ENCODE assay signal across 16 mouse cellular contexts in genomic region chr14:101602851-101603250, GRCm38 (mm10). TPM values are rescaled to one million over a fixed set of nuclear protein-coding genes. Genes with fewer than 3 reads are reported as not detected.
DNase-seq lines count a peak whose midpoint lies in the region; ATAC-seq and TF ChIP-seq lines count a peak whose summit lies in the region.
"Had no signal": no experiment of that assay in that cellular context is flagged by ENCODE, and none has a peak within 500 bp of the region (broad histone marks: within the 10 kb centered on the region; RNA-seq: fewer than 3 reads in every experiment).

No protein-coding gene starts in this region.

- ATAC-seq in forebrain, postnatal 0 days, result peak; percentile 34
- no peak for ATAC-seq in forebrain, embryonic 11.5 days (replicated peaks; ENCODE audit: low FRiP score)
- no peak for ATAC-seq in midbrain, embryonic 14.5 days (ENCODE audit: low FRiP score, low TSS enrichment)
- ATAC-seq in midbrain, embryonic 13.5 days, result no peak
- ATAC-seq: intestine, postnatal 0 days had no signal

- no peak overlapping the region for H3K4me2 ChIP-seq in forebrain, postnatal 0 days (ENCODE audit: low read depth)
- no peak overlapping the region for H3K4me2 ChIP-seq in forebrain, embryonic 11.5 days (ENCODE audit: low read depth, low read length, severe bottlenecking)
- no peak overlapping the region for H3K4me2 ChIP-seq in midbrain, embryonic 14.5 days (ENCODE audit: low read length)
- no peak overlapping the region for H3K4me2 ChIP-seq in midbrain, embryonic 13.5 days (replicated peaks)
- H3K4me2 ChIP-seq: embryonic facial prominence, embryonic 12.5 days; limb, embryonic 15.5 days had no signal

- H3K27me3 ChIP-seq in forebrain, postnatal 0 days (ENCODE audit: insufficient read depth, low read length), result no peaks in the 10 kb centered on the region
- H3K27me3 ChIP-seq in forebrain, embryonic 11.5 days (ENCODE audit: control insufficient read depth, insufficient read depth, low read length), result peaks cover 5% of the 10 kb centered on the region; the same call in 1 of the 2 replicates
- peaks cover 4% of the 10 kb centered on the region; the same call in 1 of the 2 replicates for H3K27me3 ChIP-seq in midbrain, embryonic 14.5 days (ENCODE audit: control insufficient read depth, insufficient read depth, low read length)
- H3K27me3 ChIP-seq in midbrain, embryonic 13.5 days, result peaks cover 9% of the 10 kb centered on the region
- H3K27me3 ChIP-seq in embryonic facial prominence, embryonic 10.5 days (replicated peaks; ENCODE audit: low read depth, poor library complexity, severe bottlenecking), result peaks cover 12% of the 10 kb centered on the region
- H3K27me3 ChIP-seq: limb, embryonic 15.5 days had no signal

- H3K9ac ChIP-seq in forebrain, postnatal 0 days, result no peak overlapping the region
- no peak overlapping the region for H3K9ac ChIP-seq in forebrain, embryonic 11.5 days (ENCODE audit: low read length)
- no peak overlapping the region for H3K9ac ChIP-seq in midbrain, embryonic 14.5 days (replicated peaks; ENCODE audit: low read length)
- no peak overlapping the region for H3K9ac ChIP-seq in midbrain, embryonic 13.5 days (replicated peaks)
- H3K9ac ChIP-seq: embryonic facial prominence, embryonic 12.5 days; limb, embryonic 15.5 days had no signal

- H3K36me3 ChIP-seq in forebrain, postnatal 0 days (ENCODE audit: insufficient read depth), result no peaks in the 10 kb centered on the region
- no peaks in the 10 kb centered on the region for H3K36me3 ChIP-seq in forebrain, embryonic 11.5 days (ENCODE audit: control insufficient read depth, insufficient read depth, low read length)
- H3K36me3 ChIP-seq in midbrain, embryonic 14.5 days (ENCODE audit: control insufficient read depth, insufficient read depth, low read length), result no peaks in the 10 kb centered on the region
- H3K36me3 ChIP-seq in midbrain, embryonic 13.5 days, result no peaks in the 10 kb centered on the region
- H3K36me3 ChIP-seq in embryonic facial prominence, embryonic 10.5 days (replicated peaks), result no peaks in the 10 kb centered on the region
- H3K36me3 ChIP-seq: embryonic facial prominence, embryonic 12.5 days; G1E; limb, embryonic 15.5 days had no signal

- no peak overlapping the region for H3K27ac ChIP-seq in forebrain, postnatal 0 days (ENCODE audit: low read depth, low read length)
- no peak overlapping the region for H3K27ac ChIP-seq in forebrain, embryonic 11.5 days (ENCODE audit: low read depth, low read length)
- H3K27ac ChIP-seq in midbrain, embryonic 14.5 days (replicated peaks; ENCODE audit: low read depth, low read length), result no peak overlapping the region
- H3K27ac ChIP-seq in midbrain, embryonic 13.5 days, result no peak overlapping the region
- H3K27ac ChIP-seq in embryonic facial prominence, embryonic 10.5 days (replicated peaks), result no peak overlapping the region
- H3K27ac ChIP-seq: embryonic facial prominence, embryonic 12.5 days; gastrocnemius, adult 2 months; limb, embryonic 15.5 days had no signal

- H3K4me1 ChIP-seq in forebrain, postnatal 0 days (ENCODE audit: insufficient read depth), result no peaks in the 10 kb centered on the region
- H3K4me1 ChIP-seq in forebrain, embryonic 11.5 days (replicated peaks; ENCODE audit: control insufficient read depth, insufficient read depth, low read length), result 0 out of 2 replicates have a peak, but pooled peaks cover 3% of the 10 kb centered on the region
- no peaks in the 10 kb centered on the region for H3K4me1 ChIP-seq in midbrain, embryonic 14.5 days (ENCODE audit: control insufficient read depth, insufficient read depth, low read length)
- peaks cover 7% of the 10 kb centered on the region for H3K4me1 ChIP-seq in midbrain, embryonic 13.5 days (replicated peaks)
- H3K4me1 ChIP-seq in embryonic facial prominence, embryonic 10.5 days, result peaks cover 15% of the 10 kb centered on the region

- no peak overlapping the region for H3K4me3 ChIP-seq in forebrain, postnatal 0 days (ENCODE audit: low read depth, low read length)
- H3K4me3 ChIP-seq in forebrain, embryonic 11.5 days (ENCODE audit: low read depth, low read length), result no peak overlapping the region
- H3K4me3 ChIP-seq in midbrain, embryonic 14.5 days (replicated peaks; ENCODE audit: low read depth, low read length), result no peak overlapping the region
- H3K4me3 ChIP-seq in midbrain, embryonic 13.5 days (replicated peaks), result no peak overlapping the region
- H3K4me3 ChIP-seq in embryonic facial prominence, embryonic 10.5 days, result no peak overlapping the region
- H3K4me3 ChIP-seq: embryonic facial prominence, embryonic 12.5 days; gastrocnemius, adult 2 months; limb, embryonic 15.5 days had no signal

- H3K9me3 ChIP-seq in forebrain, postnatal 0 days (ENCODE audit: low read length), result no peaks in the 10 kb centered on the region
- no peaks in the 10 kb centered on the region for H3K9me3 ChIP-seq in forebrain, embryonic 11.5 days (ENCODE audit: control insufficient read depth, low read length)
- H3K9me3 ChIP-seq in midbrain, embryonic 14.5 days (ENCODE audit: control insufficient read depth, low read length), result no peaks in the 10 kb centered on the region
- H3K9me3 ChIP-seq in midbrain, embryonic 13.5 days, result no peaks in the 10 kb centered on the region
- H3K9me3 ChIP-seq in embryonic facial prominence, embryonic 10.5 days, result no peaks in the 10 kb centered on the region
- H3K9me3 ChIP-seq: embryonic facial prominence, embryonic 12.5 days; limb, embryonic 15.5 days had no signal

- WGBS in forebrain, postnatal 0 days, result 48% methylated on average over 3 of the region's 3 CpGs
- 62% methylated on average over 3 of the region's 3 CpGs for WGBS in forebrain, embryonic 11.5 days
- 32% methylated on average over 3 of the region's 3 CpGs for WGBS in midbrain, embryonic 14.5 days
- whole genome bisulfite sequencing in midbrain, embryonic 13.5 days, result 44% methylated on average over 3 of the region's 3 CpGs
- 59% methylated on average over 3 of the region's 3 CpGs for WGBS in embryonic facial prominence, embryonic 10.5 days

- DNase-seq in forebrain, postnatal 0 days, result no peak
- DNase-seq in forebrain, embryonic 11.5 days (ENCODE audit: low spot score), result no peak
- DNase-seq in midbrain, embryonic 14.5 days, result peak; percentile 34
- peak; percentile 42 for DNase-seq in embryonic facial prominence, embryonic 10.5 days (ENCODE audit: low spot score)
- peak; percentile 32 for DNase-seq in mesoderm, embryonic 11.5 days (ENCODE audit: low read depth, low spot score)
- DNase-seq in cerebellum, adult 18-20 months, result no peak
- DNase-seq in c-Kit-positive CD71-positive TER-119-positive erythroid progenitor cells, embryonic 14.5 days (ENCODE audit: low spot score), result no peak
- DNase-seq: cerebellum, adult 9-10 months; gastrocnemius, adult 2 months; heart, postnatal 36 days; lung, adult 2 months had no signal

- no peak for TF ChIP-seq CTCF in forebrain, postnatal 0 days (IDR thresholded peaks at IDR 0.05; ENCODE audit: low read depth)

RNA-seq across cellular contexts. Expression of gene Tbc1d4, which starts 6.1 kb away (rescaled TPM):
- 10.8 and 14.7 TPM in 2 replicates for total RNA-seq in forebrain, postnatal 0 days (2014; rRNA removed)
- polyA plus RNA-seq in forebrain, postnatal 0 days (2015; fragmentation: Nextera tagmentation; extraction: Ambion mirVana), result 5.2 and 6.9 TPM in 2 replicates
- polyA plus RNA-seq in forebrain, embryonic 11.5 days (2014; fragmentation: Nextera tagmentation; extraction: Ambion mirVana), result 5.5 and 6.8 TPM in 2 replicates
- 7.1 and 8.9 TPM in 2 replicates for polyA plus RNA-seq in midbrain, embryonic 14.5 days (2014; fragmentation: Nextera tagmentation; extraction: Ambion mirVana)
- 6.5 and 7.0 TPM in 2 replicates for polyA plus RNA-seq in midbrain, embryonic 13.5 days (2015; fragmentation: Nextera tagmentation; extraction: Ambion mirVana)
- polyA plus RNA-seq in embryonic facial prominence, embryonic 10.5 days (2016; fragmentation: Nextera tagmentation; extraction: Ambion mirVana), result 7.6 and 9.7 TPM in 2 replicates
- polyA plus RNA-seq: G1E had no signal

RNA-seq across cellular contexts. Expression of gene Commd6, which starts 37.6 kb away (rescaled TPM):
- 44.9 and 49.5 TPM in 2 replicates for total RNA-seq in forebrain, postnatal 0 days (2014; rRNA removed)
- polyA plus RNA-seq in forebrain, postnatal 0 days (2015; fragmentation: Nextera tagmentation; extraction: Ambion mirVana), result 71.4 and 72.4 TPM in 2 replicates
- polyA plus RNA-seq in forebrain, embryonic 11.5 days (2014; fragmentation: Nextera tagmentation; extraction: Ambion mirVana), result 110 and 113 TPM in 2 replicates
- polyA plus RNA-seq in midbrain, embryonic 14.5 days (2014; fragmentation: Nextera tagmentation; extraction: Ambion mirVana), result 95.8 and 97.2 TPM in 2 replicates
- polyA plus RNA-seq in midbrain, embryonic 13.5 days (2015; fragmentation: Nextera tagmentation; extraction: Ambion mirVana), result 102 and 107 TPM in 2 replicates
- polyA plus RNA-seq in embryonic facial prominence, embryonic 10.5 days (2016; fragmentation: Nextera tagmentation; extraction: Ambion mirVana), result 100.0 and 105 TPM in 2 replicates

RNA-seq across cellular contexts. Expression of gene Uchl3, which starts 50.9 kb away (rescaled TPM):
- 101 and 112 TPM in 2 replicates for total RNA-seq in forebrain, postnatal 0 days (2014; rRNA removed)
- polyA plus RNA-seq in forebrain, postnatal 0 days (2015; fragmentation: Nextera tagmentation; extraction: Ambion mirVana), result 273 and 332 TPM in 2 replicates
- polyA plus RNA-seq in forebrain, embryonic 11.5 days (2014; fragmentation: Nextera tagmentation; extraction: Ambion mirVana), result 172 and 174 TPM in 2 replicates
- polyA plus RNA-seq in midbrain, embryonic 14.5 days (2014; fragmentation: Nextera tagmentation; extraction: Ambion mirVana), result 294 and 335 TPM in 2 replicates
- polyA plus RNA-seq in midbrain, embryonic 13.5 days (2015; fragmentation: Nextera tagmentation; extraction: Ambion mirVana), result 234 and 260 TPM in 2 replicates
- polyA plus RNA-seq in embryonic facial prominence, embryonic 10.5 days (2016; fragmentation: Nextera tagmentation; extraction: Ambion mirVana), result 200 and 208 TPM in 2 replicates

Comparison
In these comparisons a context has a peak if more than half of its experiments do, and no peak if none do; other contexts are left out.
1. DNase-seq: peak in midbrain, embryonic 14.5 days (single experiment), embryonic facial prominence, embryonic 10.5 days (single experiment) and mesoderm, embryonic 11.5 days (single experiment); none in forebrain, postnatal 0 days (single experiment), forebrain, embryonic 11.5 days (single experiment), cerebellum, adult 18-20 months (0 of 2) and c-Kit-positive CD71-positive TER-119-positive erythroid progenitor cells, embryonic 14.5 days (single experiment).